Mouse (Mus musculus): ENCODE results near the gene Robo2. TPM values are rescaled to one million over a fixed set of nuclear protein-coding genes. Genes with fewer than 3 reads are reported as not detected.

Robo2 gene
- polyA plus RNA-seq, 1 experiment from 2014 or later, result 79.8 TPM

DNA sequence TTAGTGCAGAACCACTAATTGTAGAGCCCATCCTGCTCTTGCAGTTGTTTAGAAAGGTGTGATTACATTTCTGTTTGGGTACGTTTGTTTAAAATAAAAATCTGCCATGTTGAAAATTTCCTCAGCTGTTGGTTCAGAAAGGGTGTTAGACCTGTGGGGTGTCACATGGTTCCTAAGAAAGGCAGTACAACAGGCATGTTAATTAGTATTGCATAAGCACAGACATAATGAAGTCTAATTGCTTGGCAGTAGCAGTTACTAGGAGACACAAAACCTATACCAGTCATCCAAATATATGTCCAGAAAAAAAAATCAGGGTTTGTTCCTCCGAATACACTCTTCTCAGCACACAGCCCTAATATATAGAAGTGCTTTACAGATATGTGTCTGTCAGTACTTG is 220.0 kb downstream of the Robo2 start:
- Histone ChIP-seq H3K4me3 (replicated peaks) (no peak overlapping the region), H3K27me3 (no peaks in the 10 kb centered on the region), H3K9me3 (no peaks in the 10 kb centered on the region), H3K9ac (replicated peaks) (no peak overlapping the region), H3K36me3 (no peaks in the 10 kb centered on the region), H3K4me1 (replicated peaks) (peaks cover 9% of the 10 kb centered on the region; the same call in 1 of the 2 replicates), H3K4me2 (replicated peaks) (no peak overlapping the region), H3K27ac (no peak overlapping the region)
- no peak for ATAC-seq
- 68% methylated on average over 2 of the region's 2 CpGs for WGBS

DNA sequence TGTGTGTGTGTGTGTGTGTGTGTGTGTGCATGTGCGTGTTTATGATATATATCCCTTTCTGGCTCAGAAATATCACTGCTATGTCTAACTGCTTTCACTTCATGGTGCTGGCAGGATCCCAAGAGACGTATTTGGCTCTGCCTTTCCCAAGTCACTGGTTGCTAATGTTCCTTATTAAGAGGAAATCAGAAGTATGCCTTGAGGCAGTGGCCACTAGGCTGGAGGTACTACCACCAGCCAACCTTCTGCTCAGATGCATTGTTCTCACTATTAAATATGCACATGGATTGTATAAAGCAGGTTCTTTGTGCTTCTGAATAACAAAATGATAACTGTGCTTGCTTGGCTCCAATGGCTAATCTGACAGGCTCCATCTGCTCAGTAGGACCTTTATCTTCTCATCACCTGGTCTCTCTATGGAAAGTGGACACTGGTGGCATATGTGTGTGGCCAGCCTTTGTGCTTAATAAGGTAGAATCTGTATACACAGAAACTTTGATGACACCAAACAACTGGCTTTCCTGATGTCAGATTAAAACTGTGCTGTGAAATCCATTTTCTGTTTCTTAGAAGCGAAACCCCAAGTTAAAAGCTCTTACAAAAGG is 229.0 kb downstream of the Robo2 start:
- no peak overlapping the region for H3K4me3 ChIP-seq (replicated peaks)
- H3K9me3 ChIP-seq, result no peaks in the 10 kb centered on the region
- H3K4me2 ChIP-seq (replicated peaks), result no peak overlapping the region
- no peaks in the 10 kb centered on the region for H3K36me3 ChIP-seq
- no peak overlapping the region for H3K9ac ChIP-seq (replicated peaks)
- no peaks in the 10 kb centered on the region for H3K27me3 ChIP-seq
- peak; percentile 73 for ATAC-seq
- H3K27ac ChIP-seq, result peak overlapping the region; percentile 70; the same call in 1 of the 2 replicates
- 42% methylated on average over 2 of the region's 3 CpGs for WGBS
- H3K4me1 ChIP-seq (replicated peaks), result peaks cover 15% of the 10 kb centered on the region; the same call in 1 of the 2 replicates

DNA sequence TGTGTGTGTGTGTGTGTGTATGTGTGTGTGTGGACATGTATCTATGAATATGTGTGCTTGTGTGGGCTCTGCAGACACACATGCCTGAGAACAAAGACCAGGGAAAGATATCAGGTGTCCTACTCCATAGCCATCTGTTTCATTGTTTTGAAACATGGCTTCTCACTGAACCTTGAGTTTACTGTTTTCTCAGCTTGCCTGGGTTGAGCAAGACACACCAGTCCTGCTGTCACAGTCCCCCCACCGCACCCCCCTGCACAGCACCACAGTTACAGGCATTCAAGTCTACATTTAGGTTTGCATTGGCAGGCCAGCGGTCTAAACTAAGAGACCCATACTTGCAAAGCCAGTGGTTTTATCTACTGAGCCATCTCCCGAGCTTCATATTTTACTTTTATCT is 239.0 kb downstream of the Robo2 start:
- no peak overlapping the region for H3K9ac ChIP-seq (replicated peaks)
- H3K4me3 ChIP-seq (replicated peaks), result no peak overlapping the region
- H3K27me3 ChIP-seq, result no peaks in the 10 kb centered on the region; the same call in 1 of the 2 replicates
- no peak overlapping the region for H3K4me2 ChIP-seq (replicated peaks)
- no peaks in the 10 kb centered on the region for H3K36me3 ChIP-seq
- ATAC-seq, result no peak
- no peaks in the 10 kb centered on the region for H3K9me3 ChIP-seq
- H3K27ac ChIP-seq, result no peak overlapping the region
- WGBS, result 79% methylated on average over 3 of the region's 3 CpGs
- no peaks in the 10 kb centered on the region for H3K4me1 ChIP-seq (replicated peaks)

DNA sequence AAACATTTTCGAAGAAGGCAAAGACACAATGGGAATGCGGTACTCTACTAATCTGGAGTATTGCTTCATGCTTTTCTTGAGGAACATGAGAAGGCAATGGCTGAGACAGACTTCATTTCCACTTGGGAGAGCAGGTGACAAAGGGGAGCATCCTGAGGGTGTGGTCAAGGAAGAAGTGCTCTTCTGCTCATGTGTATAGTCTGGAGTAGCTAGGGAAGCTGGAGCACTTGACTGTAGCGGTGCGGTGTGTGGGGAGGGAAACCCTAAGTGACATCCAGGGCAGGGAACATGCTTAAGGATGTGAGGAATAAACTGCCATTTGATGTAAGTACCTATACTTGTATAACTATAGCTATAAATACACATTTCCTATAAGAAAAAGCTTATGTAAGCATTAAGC is 242.0 kb downstream of the Robo2 start:
- H3K4me2 ChIP-seq (replicated peaks), result no peak overlapping the region
- H3K9me3 ChIP-seq, result no peaks in the 10 kb centered on the region
- H3K4me3 ChIP-seq (replicated peaks), result no peak overlapping the region
- no peaks in the 10 kb centered on the region; the same call in 1 of the 2 replicates for H3K27me3 ChIP-seq
- no peak for ATAC-seq
- no peaks in the 10 kb centered on the region for H3K36me3 ChIP-seq
- 0 out of 2 replicates have a peak, but pooled peaks cover 5% of the 10 kb centered on the region for H3K4me1 ChIP-seq (replicated peaks)
- H3K9ac ChIP-seq (replicated peaks), result no peak overlapping the region
- WGBS, result 92% methylated on average over 4 of the region's 4 CpGs
- no peak overlapping the region for H3K27ac ChIP-seq

DNA sequence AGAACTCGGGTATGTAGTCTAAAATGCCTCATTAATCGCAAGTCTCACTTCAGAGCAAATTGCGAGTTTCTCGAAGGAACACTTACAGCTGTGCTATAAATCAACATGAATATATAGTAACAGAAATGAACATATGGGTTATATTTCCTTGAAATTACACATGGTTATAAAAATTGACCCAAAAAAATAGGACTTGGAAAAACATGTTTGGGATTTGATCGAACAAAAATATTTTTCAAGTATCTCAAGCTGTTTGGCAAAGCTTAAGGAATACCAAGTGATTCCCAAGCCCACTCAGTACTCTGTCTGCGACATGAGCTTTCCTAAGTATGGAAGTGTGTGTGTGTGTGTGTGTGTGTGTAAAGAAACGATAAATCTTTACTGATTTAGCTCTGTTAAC is 242.5 kb downstream of the Robo2 start:
- WGBS, result 95% methylated on average over 7 of the region's 7 CpGs
- Histone ChIP-seq H3K4me3 (replicated peaks) (no peak overlapping the region), H3K4me2 (replicated peaks) (no peak overlapping the region), H3K9ac (replicated peaks) (no peak overlapping the region), H3K27me3 (no peaks in the 10 kb centered on the region; the same call in 1 of the 2 replicates), H3K9me3 (no peaks in the 10 kb centered on the region), H3K36me3 (no peaks in the 10 kb centered on the region), H3K4me1 (replicated peaks) (0 out of 2 replicates have a peak, but pooled peaks cover 5% of the 10 kb centered on the region), H3K27ac (no peak overlapping the region)
- no peak for ATAC-seq

DNA sequence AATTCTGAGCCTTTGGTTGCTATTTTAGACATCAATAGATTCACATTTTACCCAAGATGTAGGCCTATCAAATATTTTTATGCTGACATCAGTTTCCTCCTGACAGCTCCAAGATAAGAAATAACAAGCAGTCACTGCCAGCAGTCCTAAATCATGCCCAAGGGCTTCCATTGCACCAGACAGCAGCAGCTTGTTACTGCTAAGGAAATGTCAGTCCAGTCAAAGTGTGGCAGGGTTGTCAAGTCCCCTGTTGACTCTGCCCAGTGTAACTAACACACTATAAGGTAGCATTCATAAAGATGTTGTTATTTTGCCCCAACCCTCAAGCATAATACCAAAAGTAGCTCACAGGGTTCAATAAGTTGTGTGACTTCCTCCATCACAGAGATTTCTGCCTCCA is 243.8 kb downstream of the Robo2 start:
- Histone ChIP-seq H3K27me3 (no peaks in the 10 kb centered on the region; the same call in 1 of the 2 replicates), H3K9ac (replicated peaks) (no peak overlapping the region), H3K27ac (no peak overlapping the region), H3K4me2 (replicated peaks) (no peak overlapping the region), H3K9me3 (no peaks in the 10 kb centered on the region), H3K36me3 (no peaks in the 10 kb centered on the region), H3K4me1 (replicated peaks) (0 out of 2 replicates have a peak, but pooled peaks cover 5% of the 10 kb centered on the region), H3K4me3 (replicated peaks) (no peak overlapping the region)
- peak; percentile 37; the same call in 1 of the 2 replicates for ATAC-seq

DNA sequence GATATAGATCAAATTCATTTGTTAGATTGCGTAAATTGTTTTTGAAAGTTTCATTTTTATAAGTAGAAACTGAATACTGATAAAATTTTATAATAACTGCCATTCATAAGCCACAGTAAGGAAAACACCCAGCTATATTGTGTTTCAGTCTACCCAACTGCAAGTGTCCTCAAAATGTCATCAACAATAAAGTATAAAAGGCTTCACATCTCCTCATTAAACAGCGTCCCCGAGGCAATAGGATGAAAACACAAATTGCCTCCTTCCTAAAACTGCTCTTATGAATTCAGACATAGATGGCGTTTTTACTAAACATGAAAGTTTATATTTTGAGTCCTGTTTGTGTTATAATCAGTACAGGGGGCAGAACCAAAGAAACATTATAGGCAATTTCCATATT is 249.6 kb downstream of the Robo2 start:
- Histone ChIP-seq H3K4me1 (replicated peaks) (0 out of 2 replicates have a peak, but pooled peaks cover 5% of the 10 kb centered on the region), H3K4me3 (replicated peaks) (no peak overlapping the region), H3K4me2 (replicated peaks) (no peak overlapping the region), H3K27ac (no peak overlapping the region), H3K9ac (replicated peaks) (no peak overlapping the region), H3K27me3 (no peaks in the 10 kb centered on the region), H3K9me3 (no peaks in the 10 kb centered on the region), H3K36me3 (no peaks in the 10 kb centered on the region)
- no peak for ATAC-seq
- WGBS, result 84% methylated on average over 4 of the region's 4 CpGs

DNA sequence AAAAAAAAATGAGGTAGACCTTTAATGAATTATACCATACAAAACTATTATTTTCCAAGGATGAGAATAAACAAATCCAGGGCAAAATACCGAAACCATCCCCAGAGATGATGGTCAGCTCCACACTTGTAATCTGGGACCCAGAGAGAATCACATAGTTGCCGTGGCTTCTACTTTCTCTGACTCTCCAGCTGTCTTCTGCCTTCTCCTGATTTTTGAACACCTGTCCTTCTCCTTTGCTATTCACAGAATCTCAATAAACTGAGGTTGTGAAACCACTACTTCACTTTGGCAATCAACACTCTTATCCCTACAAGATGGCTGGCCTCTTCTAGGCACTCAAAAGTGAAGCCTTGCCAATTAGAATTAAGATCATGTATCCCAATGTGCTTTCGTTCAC is 252.4 kb downstream of the Robo2 start:
- no peaks in the 10 kb centered on the region for H3K36me3 ChIP-seq
- no peaks in the 10 kb centered on the region for H3K27me3 ChIP-seq
- no peak overlapping the region for H3K27ac ChIP-seq
- H3K9me3 ChIP-seq, result no peaks in the 10 kb centered on the region
- no peak overlapping the region for H3K4me2 ChIP-seq (replicated peaks)
- H3K9ac ChIP-seq (replicated peaks), result no peak overlapping the region
- no peaks in the 10 kb centered on the region for H3K4me1 ChIP-seq (replicated peaks)
- WGBS, result 93% methylated on average over 3 of the region's 3 CpGs
- no peak overlapping the region for H3K4me3 ChIP-seq (replicated peaks)
- ATAC-seq, result no peak

DNA sequence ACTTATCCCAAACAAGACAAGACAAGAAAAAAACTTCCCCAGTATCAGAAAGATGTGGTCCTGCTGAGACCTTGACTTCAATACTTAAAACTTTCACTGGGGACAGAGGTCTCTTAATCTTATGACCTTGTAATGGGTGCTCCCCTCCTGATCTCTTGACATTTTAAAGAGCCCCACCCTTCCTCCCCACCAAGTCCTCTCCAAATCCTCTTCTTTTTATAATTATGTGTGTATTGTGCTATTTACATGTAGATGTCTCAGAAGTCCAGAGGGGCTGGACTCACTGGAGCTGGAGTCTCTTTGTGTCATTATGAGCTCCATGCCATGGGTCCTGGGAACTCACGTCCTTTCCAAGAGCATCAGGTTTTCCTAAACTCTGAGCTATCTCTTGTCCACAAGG is 275.4 kb downstream of the Robo2 start:
- H3K27me3 ChIP-seq, result no peaks in the 10 kb centered on the region
- 68% methylated on average over 1 of the region's 1 CpGs for WGBS
- peaks cover 8% of the 10 kb centered on the region; the same call in 1 of the 2 replicates for H3K4me1 ChIP-seq (replicated peaks)
- H3K4me3 ChIP-seq (replicated peaks), result no peak overlapping the region
- H3K27ac ChIP-seq, result no peak overlapping the region
- H3K4me2 ChIP-seq (replicated peaks), result no peak overlapping the region
- H3K9me3 ChIP-seq, result no peaks in the 10 kb centered on the region
- H3K9ac ChIP-seq (replicated peaks), result no peak overlapping the region
- ATAC-seq, result no peak
- no peaks in the 10 kb centered on the region for H3K36me3 ChIP-seq

DNA sequence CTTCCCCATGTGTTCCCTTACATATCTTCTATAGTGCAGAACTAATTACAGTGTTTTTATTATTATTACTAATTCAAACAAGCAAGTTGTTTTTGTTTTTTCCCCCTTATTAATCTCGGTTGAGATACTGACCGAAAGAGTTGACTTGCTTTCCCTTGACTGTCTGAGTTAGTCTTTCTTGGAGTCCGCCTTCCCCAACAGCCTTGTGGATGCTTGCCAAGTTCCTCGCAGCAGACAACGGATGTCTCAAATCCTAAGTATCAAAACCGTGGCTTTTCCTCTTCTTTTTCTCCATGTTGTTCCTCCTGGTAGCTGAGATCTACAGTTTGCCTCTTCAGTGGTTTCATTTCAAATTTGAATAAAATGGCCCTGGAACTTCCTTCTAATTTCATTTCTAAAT is 278.8 kb downstream of the Robo2 start:
- no peaks in the 10 kb centered on the region for H3K27me3 ChIP-seq
- WGBS, result 88% methylated on average over 6 of the region's 6 CpGs
- peaks cover 8% of the 10 kb centered on the region; the same call in 1 of the 2 replicates for H3K4me1 ChIP-seq (replicated peaks)
- no peak for ATAC-seq
- no peaks in the 10 kb centered on the region for H3K36me3 ChIP-seq
- H3K4me3 ChIP-seq (replicated peaks), result no peak overlapping the region
- H3K4me2 ChIP-seq (replicated peaks), result no peak overlapping the region
- no peaks in the 10 kb centered on the region for H3K9me3 ChIP-seq
- no peak overlapping the region for H3K27ac ChIP-seq
- no peak overlapping the region for H3K9ac ChIP-seq (replicated peaks)

DNA sequence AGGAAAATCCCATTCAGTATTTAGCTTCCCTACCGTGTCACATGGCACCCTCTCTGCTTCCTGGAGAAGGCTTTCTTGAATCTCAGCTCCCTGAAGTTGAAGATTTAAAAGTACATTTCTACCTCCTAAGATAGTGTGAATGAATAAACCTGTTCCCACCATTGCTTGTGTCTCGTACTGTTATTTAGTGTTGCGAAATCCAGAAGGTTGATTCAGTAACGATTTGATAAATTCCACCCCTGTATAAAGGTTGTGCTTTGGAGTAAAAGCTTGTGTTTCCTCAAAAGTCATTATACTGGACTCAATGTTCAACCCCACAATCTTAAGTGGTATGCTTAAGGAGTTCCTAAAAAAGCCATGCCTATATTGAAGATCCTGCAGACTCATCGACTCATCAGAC is 280.3 kb downstream of the Robo2 start:
- H3K36me3 ChIP-seq, result no peaks in the 10 kb centered on the region
- WGBS, result 92% methylated on average over 5 of the region's 5 CpGs
- no peak for ATAC-seq
- no peaks in the 10 kb centered on the region for H3K9me3 ChIP-seq
- no peaks in the 10 kb centered on the region for H3K27me3 ChIP-seq
- no peak overlapping the region for H3K4me2 ChIP-seq (replicated peaks)
- no peak overlapping the region for H3K9ac ChIP-seq (replicated peaks)
- H3K4me1 ChIP-seq (replicated peaks), result peaks cover 8% of the 10 kb centered on the region; the same call in 1 of the 2 replicates
- H3K27ac ChIP-seq, result no peak overlapping the region
- no peak overlapping the region for H3K4me3 ChIP-seq (replicated peaks)

DNA sequence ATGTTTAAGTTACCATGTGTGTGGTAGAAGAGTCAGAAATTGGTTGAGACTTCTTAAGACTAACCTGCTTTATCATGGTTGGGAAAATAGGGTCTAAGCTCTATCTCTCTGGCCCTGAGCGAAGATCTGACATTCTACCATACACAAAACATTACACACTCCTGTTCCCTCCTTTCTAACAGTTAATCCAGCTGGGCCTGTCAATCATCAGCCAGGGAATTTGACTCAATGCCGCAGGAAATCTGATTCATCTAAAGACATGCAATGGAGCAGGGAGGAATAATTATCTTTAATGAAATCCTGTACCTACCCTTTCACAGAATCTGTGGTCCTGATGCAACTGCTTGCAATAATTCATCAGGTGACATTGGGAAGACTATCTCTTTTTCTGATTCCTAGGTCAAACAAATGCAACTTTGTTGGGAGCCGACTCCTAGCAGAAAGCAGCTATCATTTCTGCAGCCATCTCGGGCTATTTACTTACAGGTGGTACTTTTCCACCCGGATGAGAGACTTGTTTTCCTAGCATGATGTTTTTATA is 283.1 kb downstream of the Robo2 start:
- Histone ChIP-seq H3K27me3 (no peaks in the 10 kb centered on the region), H3K9ac (replicated peaks) (no peak overlapping the region), H3K4me2 (replicated peaks) (no peak overlapping the region), H3K27ac (no peak overlapping the region), H3K9me3 (no peaks in the 10 kb centered on the region), H3K4me3 (replicated peaks) (no peak overlapping the region), H3K36me3 (no peaks in the 10 kb centered on the region), H3K4me1 (replicated peaks) (no peaks in the 10 kb centered on the region)
- no peak for ATAC-seq
- WGBS, result 82% methylated on average over 5 of the region's 5 CpGs

DNA sequence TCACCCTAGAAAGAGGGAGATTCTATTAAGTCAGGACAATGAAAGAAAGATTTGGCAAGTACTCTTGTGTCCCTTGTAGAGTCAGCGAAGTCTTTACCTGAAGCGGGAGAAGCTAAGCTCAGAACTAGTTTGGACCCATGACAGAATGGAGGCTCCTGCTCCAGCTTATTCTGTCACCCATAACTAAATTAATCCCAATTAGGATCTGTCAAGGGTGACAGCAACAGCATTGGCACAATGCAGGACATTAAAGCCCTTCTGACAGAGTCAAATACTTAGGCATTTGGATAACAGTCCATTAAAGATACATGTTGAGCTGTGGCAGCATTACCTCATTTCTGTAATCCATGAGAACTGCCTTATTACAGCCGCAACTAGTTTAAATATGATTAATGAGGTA is 298.5 kb downstream of the Robo2 start:
- WGBS, result 74% methylated on average over 3 of the region's 3 CpGs

More for the DNA sequence above, 298.5 kb downstream of the Robo2 start:
- H3K9me3 ChIP-seq, result no peaks in the 10 kb centered on the region
- ATAC-seq, result peak; percentile 56
- no peaks in the 10 kb centered on the region for H3K27me3 ChIP-seq
- no peaks in the 10 kb centered on the region for H3K36me3 ChIP-seq
- H3K27ac ChIP-seq, result no peak overlapping the region
- H3K4me1 ChIP-seq (replicated peaks), result no peaks in the 10 kb centered on the region
- no peak overlapping the region for H3K4me3 ChIP-seq (replicated peaks)
- no peak overlapping the region for H3K4me2 ChIP-seq (replicated peaks)
- no peak overlapping the region for H3K9ac ChIP-seq (replicated peaks)
